Mouse (Mus musculus) brain, embryonic 14.5 days (tissue): ENCODE data around the gene Sh3bp5. TPM values are rescaled to one million over a fixed set of nuclear protein-coding genes. Genes with fewer than 3 reads are reported as not detected.
A peak's percentile ranks its signal among the peaks of the same experiment; 100 is the strongest.

Experiments used
- DNase-seq: peaks from one replicate; pipeline ENCODE4 v3.0.0-alpha.2; 2011; ENCODE audit warnings: low read depth
- CTCF ChIP-seq: fragments of 200-500 bp; IDR thresholded peaks from 2 replicates; pipeline ENCODE4 v1.5.1; 2012; ENCODE audit warnings: inconsistent platforms, mild to moderate bottlenecking, moderate library complexity, borderline replicate concordance; ENCODE audit not compliant: insufficient read depth, insufficient read length; ENCODE audit errors: extremely low read depth
- POLR2A ChIP-seq: fragments of 200-500 bp; IDR thresholded peaks from 2 replicates; pipeline ENCODE4 v1.6.1; 2012; ENCODE audit warnings: mild to moderate bottlenecking, inconsistent platforms, borderline replicate concordance; ENCODE audit not compliant: poor library complexity, insufficient read depth, insufficient read length, severe bottlenecking; ENCODE audit errors: extremely low read depth
- polyA plus RNA-seq: library from polyadenylated mRNA; depleted of rRNA; stranded (reverse); fragments of >200 nt; gene quantifications from 2 replicates; pipeline ENCODE4 v1.2.3, GENCODE M21; 2012

Gene Sh3bp5
- polyA plus RNA-seq, 1 experiment: 167 TPM

GRCm38 (mm10) chr14:31416835-31417549 is 18.9 kb downstream of the Sh3bp5 start:
- TF ChIP-seq CTCF (no peak), POLR2A (no peak)
- DNase-seq: no peak

- no peak for DNase-seq
- TF ChIP-seq CTCF (no peak), POLR2A (no peak)
Observed at GRCm38 (mm10) chr14:31416411-31416810, 19.5 kb downstream of the Sh3bp5 start.

DNA sequence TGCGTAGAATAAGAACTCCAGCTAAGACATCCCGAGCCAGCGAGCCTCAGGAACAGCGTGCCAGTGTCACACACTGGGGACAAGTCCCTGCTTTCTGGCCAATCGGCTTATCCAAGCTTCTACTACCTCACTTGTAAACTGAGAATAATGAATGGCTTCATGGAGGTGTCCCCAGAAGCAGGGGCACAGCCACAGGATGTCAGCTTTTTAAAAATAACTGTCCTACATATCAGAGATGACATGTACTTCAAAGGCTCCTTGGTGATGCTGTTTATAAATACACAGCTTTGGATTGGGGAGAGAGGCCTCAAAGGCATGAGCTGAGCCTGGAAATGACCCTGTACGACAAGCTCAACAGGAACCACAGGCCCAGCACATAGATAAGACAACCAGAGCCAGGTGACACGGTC is 20.9 kb downstream of the Sh3bp5 start:
- TF ChIP-seq POLR2A (no peak), CTCF (no peak)
- no peak for DNase-seq

- TF ChIP-seq CTCF (no peak), POLR2A (no peak)
- DNase-seq: no peak
Observed at GRCm38 (mm10) chr14:31414235-31414966, 21.5 kb downstream of the Sh3bp5 start.

DNA sequence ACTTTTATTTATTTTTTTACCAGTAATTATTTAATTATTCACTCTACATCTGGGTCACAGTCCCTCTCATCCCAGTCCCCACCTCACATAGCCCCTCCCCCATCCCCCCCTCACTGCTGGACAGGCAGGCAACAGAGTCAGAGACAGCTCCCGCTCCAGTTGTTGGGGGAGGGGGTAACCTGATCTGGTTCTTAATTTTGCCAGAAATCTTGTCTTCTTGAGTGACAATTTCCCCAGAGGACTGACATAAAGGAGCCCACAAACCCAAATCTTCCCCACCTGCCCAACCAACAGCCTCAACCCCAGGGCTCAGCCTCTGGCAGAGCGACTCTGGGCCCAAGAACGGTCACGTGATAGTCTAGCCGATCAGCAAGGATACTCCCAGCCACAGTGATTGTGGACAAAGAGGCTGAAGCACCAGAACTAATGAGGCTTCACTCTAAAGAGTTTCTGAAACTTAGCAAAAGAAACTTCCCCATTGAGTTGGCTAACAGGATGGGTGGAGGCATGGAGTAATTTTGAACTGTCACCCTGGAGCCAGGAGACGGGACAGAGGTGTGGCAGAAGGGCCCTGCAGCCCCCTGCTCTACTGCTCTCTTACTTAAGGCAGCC is 22.3 kb downstream of the Sh3bp5 start:
- TF ChIP-seq CTCF (no peak), POLR2A (no peak)
- DNase-seq: peak; percentile 31

DNA sequence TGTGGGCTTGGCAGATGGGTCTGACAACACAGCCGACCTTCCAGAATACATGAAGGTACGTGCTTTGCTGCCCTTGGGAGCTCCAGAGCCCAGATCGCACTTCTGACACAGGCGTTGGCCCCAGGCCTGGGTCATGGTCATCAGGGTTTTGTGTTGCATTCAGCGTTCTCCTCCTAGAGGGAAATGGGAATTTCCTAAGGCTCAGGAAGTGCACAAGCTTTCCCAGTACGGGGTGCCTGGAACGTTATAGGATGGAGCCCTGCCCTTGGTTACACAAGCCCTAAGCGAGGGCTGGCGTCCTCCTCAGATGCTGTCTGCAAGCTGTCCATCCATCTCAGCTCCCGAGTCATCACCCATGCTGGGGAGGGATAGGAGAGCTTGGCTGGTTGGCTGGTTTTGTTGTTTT is 23.2 kb downstream of the Sh3bp5 start:
- DNase-seq: no peak
- no peak for TF ChIP-seq CTCF
- TF ChIP-seq POLR2A: no peak

DNA sequence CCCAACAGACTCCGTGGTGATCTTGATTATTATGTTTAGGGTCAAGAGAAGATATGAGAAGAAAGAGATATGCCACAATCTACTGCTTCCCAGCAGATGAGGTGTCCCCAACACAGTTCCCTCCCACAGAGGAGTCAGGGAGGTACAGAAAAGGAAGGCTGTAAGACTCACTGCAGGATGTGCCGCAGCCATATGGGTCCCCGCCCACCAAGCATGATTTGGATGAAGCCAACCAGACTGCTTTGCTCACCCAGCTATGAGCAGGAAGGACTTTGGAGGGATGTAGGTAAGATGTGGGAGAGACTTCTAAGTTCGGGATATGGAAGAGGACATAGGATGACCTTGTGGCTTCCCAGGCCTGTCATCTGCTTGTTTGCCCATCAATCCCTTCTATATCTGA is 25.1 kb downstream of the Sh3bp5 start:
- no peak for DNase-seq
- no peak for TF ChIP-seq CTCF
- no peak for TF ChIP-seq POLR2A

GRCm38 (mm10) chr14:31410123-31410724 is 25.7 kb downstream of the Sh3bp5 start:
- DNase-seq: no peak
- TF ChIP-seq POLR2A (no peak), CTCF (no peak)

DNA sequence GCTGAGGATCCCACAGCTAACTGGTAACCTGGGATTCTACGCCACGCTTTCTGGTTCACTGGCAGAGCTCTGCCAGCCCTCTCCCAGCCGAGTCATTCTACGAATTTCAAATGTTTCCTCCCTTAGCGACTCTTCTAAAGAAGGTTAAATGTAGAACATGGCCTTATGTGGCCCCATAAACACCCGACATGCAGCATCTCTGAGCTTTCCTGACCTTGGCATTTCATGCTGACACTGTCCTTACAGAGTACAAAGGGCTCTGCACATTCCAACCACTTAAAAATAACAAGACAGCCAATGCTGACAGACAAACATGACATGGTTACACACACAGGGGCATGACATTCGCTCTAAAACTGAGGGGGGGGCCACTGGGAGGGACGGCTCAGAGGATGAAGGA is 27.2 kb downstream of the Sh3bp5 start:
- TF ChIP-seq POLR2A: no peak
- no peak for TF ChIP-seq CTCF
- DNase-seq: no peak

GRCm38 (mm10) chr14:31407911-31408604 is 27.8 kb downstream of the Sh3bp5 start:
- DNase-seq: no peak
- no peak for TF ChIP-seq CTCF
- TF ChIP-seq POLR2A: no peak

DNA sequence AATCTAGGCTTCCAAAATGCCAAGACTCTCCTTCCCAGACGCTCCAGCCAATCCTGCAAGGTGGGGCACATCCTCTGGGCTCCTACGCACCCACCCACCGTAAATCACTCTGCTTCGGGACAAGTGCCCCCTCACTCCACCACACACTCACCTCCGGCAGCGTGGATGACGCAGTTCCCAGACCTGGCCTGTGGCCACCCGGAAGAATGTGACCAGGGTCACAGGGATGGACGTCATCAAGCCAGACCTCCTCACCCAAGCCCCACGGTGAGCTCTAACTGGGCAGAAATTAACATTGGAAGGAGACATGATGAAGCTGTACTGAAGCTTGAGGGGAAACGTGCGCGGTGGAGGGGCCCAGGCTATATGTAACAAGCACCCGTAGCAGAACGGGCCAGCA is 28.7 kb downstream of the Sh3bp5 start:
- no peak for TF ChIP-seq POLR2A
- TF ChIP-seq CTCF: no peak
- no peak for DNase-seq
